8 mouse cellular contexts compared by ENCODE assay signal in the genomic region with DNA sequence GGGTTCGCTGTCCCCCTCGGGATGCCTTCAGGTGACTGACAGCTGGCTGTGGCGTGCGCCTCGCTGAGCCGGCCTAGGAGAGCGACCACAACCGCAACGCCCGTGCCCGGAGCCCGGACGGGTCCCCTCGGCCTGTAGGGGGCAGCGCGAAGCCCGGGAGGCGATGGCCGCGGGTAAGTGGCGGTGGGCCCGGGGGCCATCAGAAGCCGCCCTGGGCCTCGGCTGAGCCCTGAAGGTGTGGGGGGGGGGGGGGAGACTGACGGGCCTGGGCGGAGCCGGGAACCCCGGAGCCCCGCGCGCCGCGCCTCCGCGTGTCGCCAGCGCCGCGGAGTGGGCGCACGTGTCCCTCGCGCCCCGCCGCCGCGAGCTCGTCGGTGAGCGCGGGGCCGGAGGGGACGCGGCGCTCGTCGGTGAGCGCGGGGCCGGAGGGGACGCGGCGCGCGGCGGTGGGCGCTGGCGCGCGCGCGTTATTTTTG. TPM values are rescaled to one million over a fixed set of nuclear protein-coding genes. Genes with fewer than 3 reads are reported as not detected.
DNase-seq lines count a peak whose midpoint lies in the region; ATAC-seq and TF ChIP-seq lines count a peak whose summit lies in the region.

No protein-coding gene starts in this region.

- peak overlapping the region; percentile 92 for H3K4me2 ChIP-seq in liver, embryonic 12.5 days

- no peaks in the 10 kb centered on the region for H3K27me3 ChIP-seq in heart, adult 2 months (ENCODE audit: control insufficient read depth, insufficient read depth, low read length)
- 0 out of 2 replicates have a peak, but pooled peaks cover 10% of the 10 kb centered on the region for H3K27me3 ChIP-seq in embryonic facial prominence, embryonic 10.5 days (replicated peaks; ENCODE audit: low read depth, poor library complexity, severe bottlenecking)
- H3K27me3 ChIP-seq in kidney, adult 2 months (replicated peaks; ENCODE audit: control insufficient read depth, insufficient read depth, low read length), result no peaks in the 10 kb centered on the region
- H3K27me3 ChIP-seq in liver, embryonic 12.5 days (replicated peaks), result peaks cover 20% of the 10 kb centered on the region

- H3K4me3 ChIP-seq in heart, adult 2 months, result peak overlapping the region; percentile 88
- H3K4me3 ChIP-seq in embryonic facial prominence, embryonic 10.5 days, result peak overlapping the region; percentile 90
- peak overlapping the region; percentile 88 for H3K4me3 ChIP-seq in kidney, adult 2 months (ENCODE audit: insufficient read depth, low read depth, low read length)
- H3K4me3 ChIP-seq in liver, embryonic 12.5 days, result peak overlapping the region; percentile 84

- peak overlapping the region; percentile 78 for H3K27ac ChIP-seq in heart, adult 2 months
- H3K27ac ChIP-seq in embryonic facial prominence, embryonic 10.5 days (replicated peaks), result peak overlapping the region; percentile 95
- H3K27ac ChIP-seq in kidney, adult 2 months (ENCODE audit: insufficient read depth, low read depth, low read length), result no peak overlapping the region; the same call in 1 of the 2 replicates
- H3K27ac ChIP-seq in liver, embryonic 12.5 days, result peak overlapping the region; percentile 70

- intact Hi-C loops in heart, adult 2 months (cut with DNase I), result loop anchor here (1.0 to 5.0 kb wide), 5 partner anchors 38 to 283 kb away; no protein-coding TSS in a partner anchor

- under 1% methylated on average over 68 of the region's 72 CpGs for WGBS in heart, adult 2 months
- under 1% methylated on average over 61 of the region's 72 CpGs for WGBS in embryonic facial prominence, embryonic 10.5 days
- 2% methylated on average over 38 of the region's 72 CpGs for WGBS in kidney, adult 2 months
- under 1% methylated on average over 57 of the region's 72 CpGs for WGBS in liver, embryonic 12.5 days (ENCODE audit: insufficient replicate concordance)

- no peak for TF ChIP-seq POLR2A in heart, adult 2 months (IDR thresholded peaks at IDR 0.05; ENCODE audit: insufficient read depth, low read depth, low read length)
- no peak for TF ChIP-seq POLR2A in kidney, adult 2 months (IDR thresholded peaks at IDR 0.05; ENCODE audit: low read depth, low read length)

- peak; percentile 57 for ATAC-seq in granulocyte monocyte progenitor cell, adult 5-6 weeks (replicated peaks; ENCODE audit: poor library complexity, severe bottlenecking)
- ATAC-seq in liver, embryonic 12.5 days, result peak; percentile 80
- peak; percentile 48 for ATAC-seq in monocyte, adult 5-6 weeks (replicated peaks; ENCODE audit: insufficient number of reproducible peaks, low FRiP score, low TSS enrichment, poor library complexity, severe bottlenecking)

- no peaks in the 10 kb centered on the region for H3K36me3 ChIP-seq in heart, adult 2 months (ENCODE audit: control insufficient read depth, insufficient read depth, low read length)
- H3K36me3 ChIP-seq in embryonic facial prominence, embryonic 10.5 days (replicated peaks), result no peaks in the 10 kb centered on the region
- H3K36me3 ChIP-seq in kidney, adult 2 months (ENCODE audit: control insufficient read depth, insufficient read depth, low read length), result no peaks in the 10 kb centered on the region
- no peaks in the 10 kb centered on the region for H3K36me3 ChIP-seq in liver, embryonic 12.5 days

- 0 out of 2 replicates have a peak, but pooled peaks cover 3% of the 10 kb centered on the region for H3K79me2 ChIP-seq in heart, adult 2 months (replicated peaks; ENCODE audit: control insufficient read depth, insufficient read depth, low read length)

- H3K9me3 ChIP-seq in embryonic facial prominence, embryonic 10.5 days, result no peaks in the 10 kb centered on the region
- no peaks in the 10 kb centered on the region for H3K9me3 ChIP-seq in liver, embryonic 12.5 days (replicated peaks)

- TF ChIP-seq EP300 in heart, adult 2 months (IDR thresholded peaks at IDR 0.05; ENCODE audit: insufficient read depth, low read depth, low read length), result no peak

- DNase-seq in heart, adult 2 months, result peak; percentile 84 to 86
- DNase-seq in heart, adult 8-10 months (ENCODE audit: low spot score), result no peak
- DNase-seq in embryonic facial prominence, embryonic 10.5 days (ENCODE audit: low spot score), result peak; percentile 90
- peak; percentile 69 for DNase-seq in kidney, adult 2 months
- peak; percentile 73 to 79 for DNase-seq in spleen, postnatal 14 days (ENCODE audit: low spot score in 2 of 2)

- H3K9ac ChIP-seq in heart, adult 2 months (ENCODE audit: low read depth, low read length), result peak overlapping the region; percentile 91
- H3K9ac ChIP-seq in liver, embryonic 12.5 days, result peak overlapping the region; percentile 81

- peaks cover 5% of the 10 kb centered on the region for H3K4me1 ChIP-seq in heart, adult 2 months (ENCODE audit: control insufficient read depth, insufficient read depth, low read length)
- peaks cover 22% of the 10 kb centered on the region for H3K4me1 ChIP-seq in embryonic facial prominence, embryonic 10.5 days
- H3K4me1 ChIP-seq in kidney, adult 2 months (ENCODE audit: control insufficient read depth, insufficient read depth, low read length), result peaks cover 4% of the 10 kb centered on the region; the same call in 1 of the 2 replicates
- peaks cover 30% of the 10 kb centered on the region for H3K4me1 ChIP-seq in liver, embryonic 12.5 days

- peak; percentile 81 for TF ChIP-seq CTCF in heart, adult 2 months (IDR thresholded peaks at IDR 0.05)
- TF ChIP-seq CTCF in kidney, adult 2 months (conservative IDR thresholded peaks at IDR 0.05; ENCODE audit: insufficient read depth, insufficient read length, low read depth, low read length), result peak; percentile 38; the same call in 1 of the 2 replicates

RNA-seq across cellular contexts. Expression of gene Plcl2, which starts 0.4 kb away (rescaled TPM):
- total RNA-seq in heart, adult 2 months (2021), result 1 to 10 TPM; 7.5 to 8.0 TPM
- polyA plus RNA-seq in heart, adult 2 months (2012; rRNA removed), result 2.8 and 6.1 TPM in 2 replicates
- 10 to 100 TPM in 1 of 4 experiments, 1 to 10 TPM in 3; 8.3 to 10.7 (median 9.3) TPM for total RNA-seq in heart, adult 8-10 months (2022)
- 5.1 and 6.0 TPM in 2 replicates for polyA plus RNA-seq in embryonic facial prominence, embryonic 10.5 days (2016; fragmentation: Nextera tagmentation; extraction: Ambion mirVana)
- total RNA-seq in granulocyte monocyte progenitor cell, adult 5-6 weeks (2014; fragmentation: Nextera tagmentation), result 29.8 and 40.1 TPM in 2 replicates
- 22.9 and 31.1 TPM in 2 replicates for total RNA-seq in granulocyte monocyte progenitor cell, adult 5-6 weeks (2017)
- polyA plus RNA-seq in kidney, adult 2 months (2012; rRNA removed), result 3.2 and 4.3 TPM in 2 replicates
- 2.4 and 3.1 TPM in 2 replicates for polyA plus RNA-seq in liver, embryonic 12.5 days (2016; fragmentation: Nextera tagmentation; extraction: Ambion mirVana)
- total RNA-seq in monocyte, adult 5-6 weeks (2017), result 49.4 to 60.9 TPM (median 59.0 TPM) in 3 replicates
